In the genomic region with DNA sequence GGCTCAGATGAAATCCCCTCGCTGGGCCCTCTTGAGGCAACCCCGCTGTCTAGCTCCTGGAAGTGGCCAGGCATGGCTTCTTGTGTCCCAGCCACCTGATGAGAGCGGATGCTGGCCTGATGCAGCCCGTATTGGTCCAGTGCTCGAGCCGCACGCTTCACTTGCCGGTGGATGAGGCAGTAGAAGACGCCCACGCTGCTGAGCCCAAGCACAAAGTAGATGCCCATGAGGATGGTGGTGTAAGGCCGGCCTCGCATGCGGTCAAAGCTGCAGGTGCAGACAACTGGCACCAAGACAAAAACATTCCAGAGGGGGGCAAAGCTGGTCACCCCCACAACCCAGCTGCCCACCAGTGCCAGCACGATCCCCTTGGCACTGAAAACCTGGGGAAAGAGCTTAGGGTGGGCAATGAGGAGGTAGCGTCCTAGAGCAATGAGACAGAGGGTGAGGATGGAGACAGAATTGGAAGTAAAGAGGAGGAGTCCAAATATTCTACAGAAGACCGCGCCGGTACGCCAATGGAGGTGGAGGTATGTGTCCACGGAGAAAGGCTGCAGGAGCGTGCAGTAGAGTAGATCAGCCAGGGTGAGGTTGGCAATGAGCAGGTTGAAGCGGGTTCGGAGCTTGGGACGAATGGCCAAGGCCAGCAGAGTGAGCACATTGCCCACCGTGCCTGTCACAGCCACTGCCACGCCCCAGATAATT, we compare ENCODE assay signal across 9 mouse cellular contexts. TPM values are rescaled to one million over a fixed set of nuclear protein-coding genes. Genes with fewer than 3 reads are reported as not detected.
DNase-seq lines count a peak whose midpoint lies in the region; ATAC-seq lines count a peak whose summit lies in the region.
"Had no signal": no experiment of that assay in that cellular context is flagged by ENCODE, and none has a peak within 500 bp of the region (broad histone marks: within the 10 kb centered on the region; RNA-seq: fewer than 3 reads in every experiment).

No protein-coding gene starts in this region.

- no peak for ATAC-seq in neural tube, embryonic 11.5 days (ENCODE audit: insufficient read depth, low FRiP score, low TSS enrichment)
- no peak for ATAC-seq in liver, embryonic 12.5 days

- peak overlapping the region; percentile 19 for H3K4me2 ChIP-seq in neural tube, embryonic 11.5 days (ENCODE audit: low read depth)
- H3K4me2 ChIP-seq in liver, embryonic 12.5 days: peak overlapping the region; percentile 49

- H3K4me3 ChIP-seq in neural tube, embryonic 11.5 days (ENCODE audit: low read depth, low read length): no peak overlapping the region
- H3K4me3 ChIP-seq in liver, embryonic 12.5 days: 0 out of 2 replicates have a peak overlapping the region, but pooled peaks have one; percentile 8

- H3K27me3 ChIP-seq in neural tube, embryonic 11.5 days (ENCODE audit: control insufficient read depth, insufficient read depth, low read length): 0 out of 2 replicates have a peak, but pooled peaks cover 2% of the 10 kb centered on the region
- H3K27me3 ChIP-seq in liver, embryonic 12.5 days (replicated peaks): peaks cover 44% of the 10 kb centered on the region

- DNase-seq in heart, adult 11 months: peak; percentile 92
- no peak for DNase-seq in heart, postnatal 14 days
- no peak for DNase-seq in neural tube, embryonic 11.5 days (ENCODE audit: low spot score)
- no peak for DNase-seq in neural tube, embryonic 10.5 days (ENCODE audit: extremely low spot score, low spot score)
- DNase-seq in left cerebral cortex, postnatal 14 days (ENCODE audit: low spot score in 2 of 2): no peak
- DNase-seq in B cell, adult 2 months: no peak
- DNase-seq in adrenal gland, postnatal 10 days: no peak

- 66% methylated on average over 26 of the region's 26 CpGs for WGBS in neural tube, embryonic 11.5 days
- WGBS in liver, embryonic 12.5 days (ENCODE audit: insufficient replicate concordance): 56% methylated on average over 26 of the region's 26 CpGs

- no peak overlapping the region for H3K27ac ChIP-seq in neural tube, embryonic 11.5 days (ENCODE audit: low read depth, low read length)
- H3K27ac ChIP-seq in liver, embryonic 12.5 days: no peak overlapping the region

- H3K9me3 ChIP-seq in neural tube, embryonic 11.5 days (ENCODE audit: control insufficient read depth, low read length): no peaks in the 10 kb centered on the region
- H3K9me3 ChIP-seq in liver, embryonic 12.5 days (replicated peaks): no peaks in the 10 kb centered on the region

- H3K4me1 ChIP-seq in neural tube, embryonic 11.5 days (ENCODE audit: control insufficient read depth, insufficient read depth, low read length): peaks cover 31% of the 10 kb centered on the region
- H3K4me1 ChIP-seq in liver, embryonic 12.5 days: peaks cover 70% of the 10 kb centered on the region

- intact Hi-C loops in heart, postnatal 14 days (cut with DNase I): loop anchor here (5.0 kb wide), 2 partner anchors 37 to 322 kb away; a partner anchor contains a TSS
- intact Hi-C loops in left cerebral cortex, postnatal 14 days (cut with DNase I): loop anchor here (5.0 kb wide), 1 partner anchor 37 kb away; a partner anchor contains a TSS

- H3K36me3 ChIP-seq in neural tube, embryonic 11.5 days (ENCODE audit: control insufficient read depth, insufficient read depth, low read length): no peaks in the 10 kb centered on the region
- no peaks in the 10 kb centered on the region for H3K36me3 ChIP-seq in liver, embryonic 12.5 days

- H3K9ac ChIP-seq in neural tube, embryonic 11.5 days (ENCODE audit: low read length): no peak overlapping the region
- H3K9ac ChIP-seq in liver, embryonic 12.5 days: peak overlapping the region; percentile 28; the same call in 1 of the 2 replicates

RNA-seq across cellular contexts. Expression of a gene that starts 1.4 kb away (rescaled TPM):
- total RNA-seq in heart, postnatal 14 days (2021): not detected
- polyA plus RNA-seq in neural tube, embryonic 11.5 days (2014; fragmentation: Nextera tagmentation; extraction: Ambion mirVana): 0.34 and 0.50 TPM in 2 replicates
- polyA plus RNA-seq in liver, embryonic 12.5 days (2016; fragmentation: Nextera tagmentation; extraction: Ambion mirVana): 0.75 and 0.78 TPM in 2 replicates
- 1 to 10 TPM; 1.0 to 1.1 TPM for total RNA-seq in left cerebral cortex, postnatal 14 days (2021)
- total RNA-seq in adrenal gland, postnatal 10 days (2021): not detected
- total RNA-seq: adrenal gland, postnatal 4 days had no signal

RNA-seq across cellular contexts. Expression of a gene that starts 30.9 kb away (rescaled TPM):
- 10 to 100 TPM; 16.6 to 18.4 TPM for total RNA-seq in heart, postnatal 14 days (2021)
- 26.1 and 27.5 TPM in 2 replicates for polyA plus RNA-seq in neural tube, embryonic 11.5 days (2014; fragmentation: Nextera tagmentation; extraction: Ambion mirVana)
- 7.7 and 8.2 TPM in 2 replicates for polyA plus RNA-seq in liver, embryonic 12.5 days (2016; fragmentation: Nextera tagmentation; extraction: Ambion mirVana)
- total RNA-seq in left cerebral cortex, postnatal 14 days (2021): 10 to 100 TPM; 59.8 to 63.2 TPM
- 10 to 100 TPM; 20.1 to 24.2 TPM for total RNA-seq in adrenal gland, postnatal 10 days (2021)

RNA-seq across cellular contexts. Expression of a gene that starts 36.5 kb away (rescaled TPM):
- 10 to 100 TPM; 58.9 to 63.6 TPM for total RNA-seq in heart, postnatal 14 days (2021)
- polyA plus RNA-seq in neural tube, embryonic 11.5 days (2014; fragmentation: Nextera tagmentation; extraction: Ambion mirVana): 307 and 317 TPM in 2 replicates
- polyA plus RNA-seq in liver, embryonic 12.5 days (2016; fragmentation: Nextera tagmentation; extraction: Ambion mirVana): 246 and 250 TPM in 2 replicates
- total RNA-seq in left cerebral cortex, postnatal 14 days (2021): 100 to 1,000 TPM; 107 to 114 TPM
- total RNA-seq in adrenal gland, postnatal 10 days (2021): 100 to 1,000 TPM; 114 TPM

RNA-seq across cellular contexts. Expression of a gene that starts 50.8 kb away (rescaled TPM):
- total RNA-seq in heart, postnatal 14 days (2021): under 1 TPM; 0.60 to 0.83 TPM
- 6.5 and 7.3 TPM in 2 replicates for polyA plus RNA-seq in neural tube, embryonic 11.5 days (2014; fragmentation: Nextera tagmentation; extraction: Ambion mirVana)
- 168 TPM in 2 replicates for polyA plus RNA-seq in liver, embryonic 12.5 days (2016; fragmentation: Nextera tagmentation; extraction: Ambion mirVana)
- not detected for total RNA-seq in left cerebral cortex, postnatal 14 days (2021)
- total RNA-seq in adrenal gland, postnatal 10 days (2021): 1 to 10 TPM; 3.2 to 4.3 TPM

RNA-seq across cellular contexts. Expression of a gene that starts 57.5 kb away (rescaled TPM):
- 10 to 100 TPM; 61.1 to 70.4 TPM for total RNA-seq in heart, postnatal 14 days (2021)
- 21.0 and 21.3 TPM in 2 replicates for polyA plus RNA-seq in neural tube, embryonic 11.5 days (2014; fragmentation: Nextera tagmentation; extraction: Ambion mirVana)
- polyA plus RNA-seq in liver, embryonic 12.5 days (2016; fragmentation: Nextera tagmentation; extraction: Ambion mirVana): 21.8 and 23.2 TPM in 2 replicates
- total RNA-seq in left cerebral cortex, postnatal 14 days (2021): 1 to 10 TPM; 5.1 to 6.1 TPM
- 10 to 100 TPM; 38.0 to 38.2 TPM for total RNA-seq in adrenal gland, postnatal 10 days (2021)
